Mouse (Mus musculus): Measurements from ENCODE around the gene Zfp971.
A peak's percentile ranks its signal among the peaks of the same experiment; 100 is the strongest.
"Not testable (repeated sequence)": the region's sequence is repeated elsewhere in the genome, so short reads cannot be mapped to it uniquely, and the experiment has no call there.

Gene Zfp971

GRCm38 (mm10) chr2:178023011-178023611 is at the start of gene Zfp971:
Gene Zfp971, plus strand, starts transcription at chr2:178023284.
- DNase-seq (ENCODE audit: low spot score in 2 of 2): peak; percentile 50 to 62

- not testable (repeated sequence) for DNase-seq (ENCODE audit: low spot score in 2 of 2)
Observed at GRCm38 (mm10) chr2:177974814-177975213, 48.3 kb upstream of the Zfp971 start.

GRCm38 (mm10) chr2:178019486-178019885 is 3.6 kb upstream of the Zfp971 start:
- not testable (repeated sequence) for DNase-seq (ENCODE audit: low spot score in 2 of 2)

- DNase-seq (ENCODE audit: low spot score in 2 of 2): not testable (repeated sequence)
Observed at GRCm38 (mm10) chr2:178020773-178021172, 2.3 kb upstream of the Zfp971 start.

- peak in 1 of 2 experiments; percentile 9 for DNase-seq (ENCODE audit: low spot score in 2 of 2)
Observed at GRCm38 (mm10) chr2:178023861-178024260, 777 bp downstream of the Zfp971 start.

GRCm38 (mm10) chr2:178027601-178028000 is 4.5 kb downstream of the Zfp971 start:
- DNase-seq (ENCODE audit: low spot score in 2 of 2): not testable (repeated sequence)

- peak; percentile 40 to 62 for DNase-seq (ENCODE audit: low spot score in 2 of 2)
Observed at GRCm38 (mm10) chr2:178058195-178058594, 35.1 kb downstream of the Zfp971 start.

- not testable (repeated sequence) for DNase-seq (ENCODE audit: low spot score in 2 of 2)
Observed at GRCm38 (mm10) chr2:178078166-178078717, 55.2 kb downstream of the Zfp971 start, which contains the start of gene Zfp931. Gene Zfp931, minus strand, starts transcription at chr2:178078476.

All from right cerebral cortex, adult 2 months (tissue).